Mouse (Mus musculus) midbrain, embryonic 14.5 days (tissue): ENCODE data around the gene Usb1. TPM values are rescaled to one million over a fixed set of nuclear protein-coding genes. Genes with fewer than 3 reads are reported as not detected.

Experiments used
- ATAC-seq: fragments of 200-750 bp; cut with Nextera tagmentation; 2 replicates; pipeline ENCODE4 v1.8.0; 2017; ENCODE audit warnings: moderate number of reproducible peaks, moderate library complexity; ENCODE audit not compliant: low FRiP score, low TSS enrichment
- DNase-seq: peaks from one replicate; pipeline ENCODE4 v3.0.0-alpha.2; 2015
- H3K27ac ChIP-seq: fragments of 300-500 bp; sonication (generic); replicated peaks from 2 replicates; pipeline ENCODE4 v1.5.1; 2014; ENCODE audit warnings: mild to moderate bottlenecking, low read depth, low read length, moderate library complexity
- H3K27me3 ChIP-seq: fragments of 300-500 bp; sonication (generic); 2 replicates; pipeline ENCODE4 v1.6.1; 2014; ENCODE audit warnings: low read length, control low read depth, mixed read lengths; ENCODE audit not compliant: control insufficient read depth, insufficient read depth
- H3K36me3 ChIP-seq: fragments of 300-500 bp; sonication (generic); 2 replicates; pipeline ENCODE4 v1.6.1; 2014; ENCODE audit warnings: low read length, control low read depth; ENCODE audit not compliant: control insufficient read depth, insufficient read depth
- H3K4me1 ChIP-seq: fragments of 300-500 bp; sonication (generic); 2 replicates; pipeline ENCODE4 v1.6.1; 2014; ENCODE audit warnings: mild to moderate bottlenecking, antibody characterized with exemption, low read length, control low read depth; ENCODE audit not compliant: control insufficient read depth, insufficient read depth
- H3K4me2 ChIP-seq: fragments of 300-500 bp; sonication (generic); 2 replicates; pipeline ENCODE4 v1.6.1; 2014; ENCODE audit warnings: mild to moderate bottlenecking, low read length, moderate library complexity
- H3K4me3 ChIP-seq: fragments of 300-500 bp; sonication (generic); replicated peaks from 2 replicates; pipeline ENCODE4 v1.5.1; 2014; ENCODE audit warnings: low read depth, low read length
- H3K9ac ChIP-seq: fragments of 300-500 bp; sonication (generic); replicated peaks from 2 replicates; pipeline ENCODE4 v1.6.1; 2014; ENCODE audit warnings: mild to moderate bottlenecking, low read length, moderate library complexity
- H3K9me3 ChIP-seq: fragments of 300-500 bp; sonication (generic); 2 replicates; pipeline ENCODE4 v1.6.1; 2016; ENCODE audit warnings: low read length, control low read depth, mixed read lengths; ENCODE audit not compliant: control insufficient read depth
- WGBS: fragments of 180-500 bp; shearing (Covaris S2); extraction: QIAGEN DNeasy Blood & Tissue Kit; methylation state at CpG from one replicate; pipeline ENCODE4 v1.1.7; 2014; 5-methylcytosine and 5-hydroxymethylcytosine counted together
- polyA plus RNA-seq: library from polyadenylated mRNA; unstranded; fragments of >200 nt; fragmentation: Nextera tagmentation; extraction: Ambion mirVana; gene quantifications from 2 replicates; pipeline ENCODE4 v1.2.1, GENCODE M21; 2014

Usb1 gene
- polyA plus RNA-seq, 1 experiment from 2014 or later = 32.0 TPM

DNA sequence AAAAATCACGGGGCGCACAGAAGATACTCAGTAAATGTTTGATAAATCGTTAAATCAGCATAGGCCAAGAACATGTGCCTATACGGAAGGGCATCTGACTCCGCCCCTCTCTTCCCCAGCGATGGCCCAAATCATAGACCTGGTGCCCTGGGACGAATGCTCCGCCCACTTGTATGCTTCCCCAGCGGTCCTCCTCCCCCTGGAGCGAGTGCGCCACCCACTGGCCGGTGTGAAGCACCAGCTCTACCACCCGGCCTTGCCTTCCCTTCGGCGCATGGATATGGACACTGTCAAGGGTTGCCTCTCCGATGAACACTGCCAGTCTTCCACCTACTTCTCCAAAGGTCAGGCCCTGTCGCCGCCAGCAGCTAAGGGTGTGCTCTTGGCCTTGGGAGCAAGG lies 19.2 kb upstream of the Usb1 start:
- no peaks in the 10 kb centered on the region for H3K9me3 ChIP-seq
- no peak overlapping the region for H3K27ac ChIP-seq
- no peak overlapping the region for H3K4me2 ChIP-seq
- H3K4me1 ChIP-seq = peaks cover 9% of the 10 kb centered on the region
- H3K4me3 ChIP-seq = no peak overlapping the region
- DNase-seq (no peak), ATAC-seq (no peak)
- 69% methylated on average over 18 of the region's 18 CpGs for WGBS
- no peak overlapping the region for H3K9ac ChIP-seq
- H3K27me3 ChIP-seq = no peaks in the 10 kb centered on the region
- no peaks in the 10 kb centered on the region for H3K36me3 ChIP-seq

DNA sequence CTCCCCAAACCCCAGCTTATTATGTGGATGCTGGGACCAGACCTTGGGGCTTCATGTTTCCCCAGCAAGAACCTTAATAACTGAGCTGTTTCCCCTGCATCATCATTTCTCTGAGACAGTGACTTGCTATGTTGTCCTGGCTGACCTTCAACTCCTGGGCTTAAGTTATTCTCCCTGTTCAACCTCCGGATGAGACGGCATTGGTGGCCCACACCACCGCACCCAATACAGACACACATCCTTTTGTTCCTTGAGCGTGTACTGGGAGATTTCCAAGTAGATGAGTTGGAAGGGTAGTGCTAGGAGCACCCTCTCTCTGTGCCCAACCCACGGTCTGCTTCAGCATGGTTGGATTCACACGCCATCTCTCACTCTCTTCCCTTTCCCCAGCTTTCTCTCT lies 18.2 kb upstream of the Usb1 start:
- ATAC-seq (no peak), DNase-seq (no peak)
- Histone ChIP-seq H3K9me3 (no peaks in the 10 kb centered on the region), H3K27me3 (no peaks in the 10 kb centered on the region), H3K36me3 (no peaks in the 10 kb centered on the region), H3K4me1 (peaks cover 9% of the 10 kb centered on the region), H3K27ac (no peak overlapping the region), H3K9ac (no peak overlapping the region), H3K4me3 (no peak overlapping the region), H3K4me2 (no peak overlapping the region)
- WGBS = 84% methylated on average over 6 of the region's 6 CpGs

GRCm38 (mm10) chr8:95314707-95315106 lies 17.4 kb upstream of the Usb1 start:
- H3K9me3 ChIP-seq = no peaks in the 10 kb centered on the region
- H3K36me3 ChIP-seq = no peaks in the 10 kb centered on the region
- no peak overlapping the region for H3K4me3 ChIP-seq
- peaks cover 9% of the 10 kb centered on the region for H3K4me1 ChIP-seq
- no peak for ATAC-seq
- H3K4me2 ChIP-seq = no peak overlapping the region
- whole genome bisulfite sequencing = 82% methylated on average over 2 of the region's 2 CpGs
- H3K27me3 ChIP-seq = 0 out of 2 replicates have a peak, but pooled peaks cover under 1% of the 10 kb centered on the region
- H3K9ac ChIP-seq = no peak overlapping the region
- DNase-seq = no peak
- no peak overlapping the region for H3K27ac ChIP-seq

DNA sequence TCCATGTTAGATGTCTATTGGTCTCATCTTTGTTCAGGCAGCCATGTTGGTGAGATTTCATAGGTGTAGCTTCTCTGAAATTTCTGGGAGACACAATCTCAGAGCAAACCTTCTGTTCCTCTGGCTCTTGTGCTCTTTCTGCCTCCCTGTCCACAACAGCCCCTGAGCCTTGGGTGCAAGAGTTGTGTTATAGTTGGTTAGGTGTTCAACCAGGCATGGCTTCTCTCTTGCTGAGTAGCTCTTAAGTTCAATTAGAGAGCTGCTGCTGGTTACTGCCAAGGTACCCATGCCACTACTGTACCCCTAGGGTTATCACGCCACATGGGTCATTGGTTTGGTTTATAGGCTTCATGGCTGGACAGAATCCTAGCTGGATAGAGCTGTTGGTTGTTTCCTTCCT lies 16.7 kb upstream of the Usb1 start:
- WGBS = 97% methylated on average over 1 of the region's 1 CpGs
- Histone ChIP-seq H3K4me2 (no peak overlapping the region), H3K27ac (no peak overlapping the region), H3K27me3 (0 out of 2 replicates have a peak, but pooled peaks cover 3% of the 10 kb centered on the region), H3K4me1 (peaks cover 14% of the 10 kb centered on the region), H3K36me3 (no peaks in the 10 kb centered on the region), H3K9ac (no peak overlapping the region), H3K9me3 (no peaks in the 10 kb centered on the region), H3K4me3 (no peak overlapping the region)
- DNase-seq (no peak), ATAC-seq (no peak)

- Histone ChIP-seq H3K9me3 (no peaks in the 10 kb centered on the region), H3K4me3 (peak overlapping the region; percentile 39), H3K36me3 (peaks cover 16% of the 10 kb centered on the region), H3K9ac (peak overlapping the region; percentile 52), H3K4me1 (peaks cover 10% of the 10 kb centered on the region), H3K4me2 (peak overlapping the region; percentile 73), H3K27ac (no peak overlapping the region), H3K27me3 (0 out of 2 replicates have a peak, but pooled peaks cover 3% of the 10 kb centered on the region)
- 2% methylated on average over 40 of the region's 41 CpGs for WGBS
- DNase-seq (peak; percentile 78), ATAC-seq (peak; percentile 49; the same call in 1 of the 2 replicates)
Measured at GRCm38 (mm10) chr8:95320224-95321139, 11.6 kb upstream of the Usb1 start.

GRCm38 (mm10) chr8:95323201-95323600 lies 8.9 kb upstream of the Usb1 start:
- ATAC-seq = no peak
- Histone ChIP-seq H3K4me1 (peaks cover 10% of the 10 kb centered on the region), H3K27me3 (0 out of 2 replicates have a peak, but pooled peaks cover 3% of the 10 kb centered on the region), H3K9ac (no peak overlapping the region), H3K9me3 (no peaks in the 10 kb centered on the region), H3K27ac (no peak overlapping the region), H3K4me2 (no peak overlapping the region), H3K4me3 (no peak overlapping the region), H3K36me3 (peaks cover 43% of the 10 kb centered on the region)
- DNase-seq = no peak
- 88% methylated on average over 3 of the region's 3 CpGs for WGBS

GRCm38 (mm10) chr8:95324646-95325045 lies 7.4 kb upstream of the Usb1 start:
- Histone ChIP-seq H3K27ac (no peak overlapping the region), H3K36me3 (peaks cover 58% of the 10 kb centered on the region), H3K9ac (no peak overlapping the region), H3K4me1 (peaks cover 11% of the 10 kb centered on the region), H3K27me3 (0 out of 2 replicates have a peak, but pooled peaks cover 3% of the 10 kb centered on the region), H3K4me3 (no peak overlapping the region), H3K4me2 (no peak overlapping the region), H3K9me3 (no peaks in the 10 kb centered on the region)
- DNase-seq = no peak
- 32% methylated on average over 5 of the region's 5 CpGs for WGBS
- no peak for ATAC-seq

DNA sequence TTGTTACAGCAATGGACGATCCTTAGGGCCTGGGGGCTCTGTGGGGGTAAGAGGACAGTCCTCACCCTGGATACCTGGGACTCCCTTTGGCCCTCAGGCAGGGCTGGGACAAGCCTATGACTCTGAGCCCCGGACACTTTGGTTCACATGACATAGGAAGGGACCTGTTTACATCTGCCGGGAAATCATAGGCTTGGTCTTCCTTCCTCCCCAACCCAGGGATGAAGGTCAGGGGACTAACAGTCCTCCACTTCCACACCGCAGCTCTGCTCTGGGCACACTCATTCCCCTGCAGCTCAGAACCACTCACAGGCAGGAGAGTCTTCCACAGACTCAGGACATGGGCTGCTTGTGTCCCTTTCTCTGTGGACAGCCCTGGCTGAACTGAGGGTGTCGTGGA lies 5.3 kb upstream of the Usb1 start:
- H3K4me2 ChIP-seq = no peak overlapping the region
- ATAC-seq = no peak
- H3K4me3 ChIP-seq = no peak overlapping the region
- no peaks in the 10 kb centered on the region for H3K27me3 ChIP-seq
- no peak overlapping the region for H3K9ac ChIP-seq
- H3K27ac ChIP-seq = no peak overlapping the region
- 93% methylated on average over 5 of the region's 5 CpGs for WGBS
- DNase-seq = no peak
- no peaks in the 10 kb centered on the region for H3K9me3 ChIP-seq
- peaks cover 62% of the 10 kb centered on the region for H3K36me3 ChIP-seq
- H3K4me1 ChIP-seq = peaks cover 13% of the 10 kb centered on the region
